Mouse (Mus musculus) stomach, postnatal 0 days (tissue): ENCODE data around the gene Ube2k.

ENCODE experiments used
- CTCF ChIP-seq: IDR thresholded peaks from 2 replicates; pipeline ENCODE4 v1.5.1; 2016; ENCODE audit warnings: antibody characterized with exemption, low read depth, mild to moderate bottlenecking, moderate library complexity
- EP300 ChIP-seq: optimal IDR thresholded peaks from 2 replicates; pipeline ENCODE3; 2016; ENCODE audit warnings: antibody characterized with exemption

GRCm38 (mm10) chr5:65613152-65613924 lies 76.3 kb downstream of the Ube2k start:
- TF ChIP-seq CTCF, result no peak
- TF ChIP-seq EP300, result no peak
